Mouse (Mus musculus): ENCODE data around the gene Krt15.
A peak's percentile ranks its signal among the peaks of the same experiment; 100 is the strongest.

GRCm38 (mm10) chr11:100120331-100120730 lies 15.4 kb downstream of the Krt15 start:
- TF ChIP-seq MYOD1 (IDR thresholded peaks at IDR 0.05; ENCODE audit: control insufficient read depth, insufficient read length, low read depth) (peak; percentile 54), USF1 (IDR thresholded peaks at IDR 0.05; ENCODE audit: low read depth) (no peak)
